ENCODE assay signal across 12 mouse cellular contexts in the genomic region with DNA sequence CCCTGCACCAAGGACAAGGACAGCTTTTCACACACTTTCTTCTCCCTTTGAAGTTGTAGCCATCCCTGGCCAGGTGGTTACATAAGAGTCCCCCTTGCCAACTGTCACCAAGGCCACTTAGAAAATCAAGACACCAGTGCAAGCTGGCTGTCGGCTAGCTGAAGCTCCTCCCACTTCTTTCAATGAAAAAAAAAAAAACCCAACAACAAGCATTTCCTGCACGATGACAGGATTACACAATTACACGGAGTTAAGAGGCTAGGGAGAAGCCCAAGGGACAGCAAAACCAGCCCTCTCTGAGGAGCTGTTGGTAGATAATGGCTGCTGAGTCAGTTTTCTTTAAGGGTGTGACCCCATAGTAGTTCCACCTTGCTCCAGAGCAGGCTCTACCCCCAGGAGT. TPM values are rescaled to one million over a fixed set of nuclear protein-coding genes. Genes with fewer than 3 reads are reported as not detected.
DNase-seq lines count a peak whose midpoint lies in the region; ATAC-seq and TF ChIP-seq lines count a peak whose summit lies in the region.
"Had no signal": no experiment of that assay in that cellular context is flagged by ENCODE, and none has a peak within 500 bp of the region (broad histone marks: within the 10 kb centered on the region; RNA-seq: fewer than 3 reads in every experiment).

No protein-coding gene starts in this region.

- peak; percentile 91 for ATAC-seq in common myeloid progenitor, adult 5-6 weeks (replicated peaks; ENCODE audit: low read depth, poor library complexity, severe bottlenecking)
- ATAC-seq in liver, embryonic 16.5 days (ENCODE audit: low read depth) = peak; percentile 76

- no peaks in the 10 kb centered on the region for H3K79me2 ChIP-seq in CH12.LX (replicated peaks; ENCODE audit: control insufficient read depth, extremely low read depth, insufficient read depth, poor library complexity, severe bottlenecking)

- peaks cover 5% of the 10 kb centered on the region for H3K9me3 ChIP-seq in CH12.LX (replicated peaks; ENCODE audit: low read length)
- no peaks in the 10 kb centered on the region for H3K9me3 ChIP-seq in liver, embryonic 16.5 days (replicated peaks; ENCODE audit: control insufficient read depth, low read length)

- WGBS in liver, embryonic 16.5 days (ENCODE audit: insufficient replicate concordance) = 3% methylated on average over 3 of the region's 3 CpGs
- 10% methylated on average over 3 of the region's 3 CpGs for WGBS in cerebellum, adult 2 months

- no peak overlapping the region for H3K27ac ChIP-seq in CH12.LX (ENCODE audit: insufficient read depth, low read depth)
- H3K27ac ChIP-seq in liver, embryonic 16.5 days (ENCODE audit: low read length) = peak overlapping the region; percentile 17; the same call in 1 of the 2 replicates
- H3K27ac ChIP-seq in cerebellum, adult 2 months (ENCODE audit: insufficient read depth, low read length) = no peak overlapping the region
- H3K27ac ChIP-seq: embryonic facial prominence, embryonic 12.5 days had no signal

- DNase-seq in 3T3-L1 (ENCODE audit: low read depth, low spot score) (peak; percentile 45), CH12.LX (ENCODE audit: extremely low read depth) (no peak)
- DNase-seq in layer of hippocampus, postnatal 14 days (ENCODE audit: low spot score in 2 of 2) = no peak
- DNase-seq in left cerebral cortex, postnatal 10 days (ENCODE audit: extremely low spot score in 1 of 2, low spot score in 2 of 2) = no peak
- no peak for DNase-seq in retina, embryonic 14.5 days (ENCODE audit: low spot score)
- no peak for DNase-seq in cerebellum, adult 2 months
- DNase-seq: spleen, adult 18-20 months; thymus, postnatal 36 days had no signal

- H3K4me1 ChIP-seq in CH12.LX (ENCODE audit: control insufficient read depth in 1 of 2, insufficient read depth in 2 of 2) = peaks cover 0 to 14% of the 10 kb centered on the region in 2 experiments; a peak in 2 of 4 replicates
- H3K4me1 ChIP-seq in liver, embryonic 16.5 days (ENCODE audit: control insufficient read depth, low read depth, low read length) = peaks cover 19% of the 10 kb centered on the region
- no peaks in the 10 kb centered on the region for H3K4me1 ChIP-seq in cerebellum, adult 2 months (ENCODE audit: control insufficient read depth, insufficient read depth, low read length)
- H3K4me1 ChIP-seq: embryonic facial prominence, embryonic 12.5 days had no signal

- in situ Hi-C loops in CH12.LX (cut with MboI; ENCODE audit: low pct_ligation_motif_present, low pct_unique_long_range_greater_than_20kb, low sequenced_read_pairs) = no loop called here

- H3K36me3 ChIP-seq in CH12.LX (replicated peaks in 1 of 2; ENCODE audit: control insufficient read depth in 1 of 2, insufficient read depth in 1 of 2, low read length in 1 of 2) = no peaks in the 10 kb centered on the region
- H3K36me3 ChIP-seq in liver, embryonic 16.5 days (ENCODE audit: control insufficient read depth, insufficient read depth) = no peaks in the 10 kb centered on the region
- H3K36me3 ChIP-seq: embryonic facial prominence, embryonic 12.5 days had no signal

- TF ChIP-seq EP300 in CH12.LX (IDR thresholded peaks at IDR 0.05; ENCODE audit: low read length) = no peak

- peaks cover 32% of the 10 kb centered on the region for H3K27me3 ChIP-seq in CH12.LX (replicated peaks)
- no peaks in the 10 kb centered on the region for H3K27me3 ChIP-seq in liver, embryonic 16.5 days (ENCODE audit: control insufficient read depth, insufficient read depth, low read depth, low read length)
- H3K27me3 ChIP-seq in cerebellum, adult 2 months (ENCODE audit: control insufficient read depth, insufficient read depth, low read length) = no peaks in the 10 kb centered on the region

- H3K4me2 ChIP-seq in CH12.LX (ENCODE audit: insufficient read depth, low read depth, poor library complexity, severe bottlenecking) = no peak overlapping the region
- H3K4me2 ChIP-seq in liver, embryonic 16.5 days (ENCODE audit: low read depth, low read length) = peak overlapping the region; percentile 21
- H3K4me2 ChIP-seq: embryonic facial prominence, embryonic 12.5 days; midbrain, embryonic 11.5 days had no signal

- H3K9ac ChIP-seq in CH12.LX (ENCODE audit: insufficient read depth, low read depth) = no peak overlapping the region
- H3K9ac ChIP-seq in liver, embryonic 16.5 days (ENCODE audit: low read depth, low read length) = no peak overlapping the region
- H3K9ac ChIP-seq: embryonic facial prominence, embryonic 12.5 days had no signal

- TF ChIP-seq POLR2A in CH12.LX (IDR thresholded peaks at IDR 0.05; ENCODE audit: low read depth, low read length) = no peak
- TF ChIP-seq POLR2A in cerebellum, adult 2 months (IDR thresholded peaks at IDR 0.05; ENCODE audit: borderline replicate concordance, insufficient read depth, low read length) = no peak

- intact Hi-C loops in left cerebral cortex, postnatal 10 days (cut with DNase I) = no loop called here

- TF ChIP-seq CTCF in CH12.LX (conservative IDR thresholded peaks at IDR 0.05 in 1 of 2, IDR thresholded peaks at IDR 0.05 in 1 of 2; ENCODE audit: low read depth in 2 of 2, low read length in 2 of 2) = no peak
- TF ChIP-seq CTCF in cerebellum, adult 2 months (IDR thresholded peaks at IDR 0.05; ENCODE audit: borderline replicate concordance, insufficient read depth, low read depth, low read length) = no peak

- no peak overlapping the region for H3K4me3 ChIP-seq in CH12.LX (replicated peaks in 1 of 3; ENCODE audit: low read depth in 2 of 3, low read length in 2 of 3, poor library complexity in 1 of 3)
- H3K4me3 ChIP-seq in liver, embryonic 16.5 days (ENCODE audit: low read depth, low read length) = no peak overlapping the region
- H3K4me3 ChIP-seq in cerebellum, adult 2 months (replicated peaks; ENCODE audit: insufficient read depth, low read depth, low read length) = no peak overlapping the region
- H3K4me3 ChIP-seq: embryonic facial prominence, embryonic 12.5 days had no signal

- dilution Hi-C loops in CH12.LX (cut with MboI; ENCODE audit: extremely low pct_ligation_motif_present, extremely low pct_unique_long_range_greater_than_20kb, low sequenced_read_pairs) = no loop called here

- no peak for TF ChIP-seq RAD21 in CH12.LX (IDR thresholded peaks at IDR 0.05; ENCODE audit: low read depth, low read length)

TF ChIP-seq in CH12.LX, 34 proteins besides CTCF, POLR2A, EP300 and RAD21:
- peak; percentile 70 for TF ChIP-seq ZNF384 (IDR thresholded peaks at IDR 0.05; ENCODE audit: low read depth, low read length)
- no peak for TF ChIP-seq SIN3A (IDR thresholded peaks at IDR 0.05; ENCODE audit: low read length)

RNA-seq across cellular contexts. Expression of gene Med9, which starts 6.6 kb away (rescaled TPM):
- 32.9 and 35.5 TPM in 2 replicates for total RNA-seq in CH12.LX (2012; rRNA removed)
- total RNA-seq in CH12.LX (2014; rRNA removed) = 36.8 and 43.3 TPM in 2 replicates
- 35.1 and 41.6 TPM in 2 replicates for polyA plus RNA-seq in CH12.LX (2012; ENCODE audit: insufficient read length, low read depth)
- 28.1 and 29.6 TPM in 2 replicates for total RNA-seq in common myeloid progenitor, adult 5-6 weeks (2017)
- polyA plus RNA-seq in liver, embryonic 16.5 days (2015; fragmentation: Nextera tagmentation; extraction: Ambion mirVana) = 17.6 and 17.7 TPM in 2 replicates
- total RNA-seq in layer of hippocampus, postnatal 14 days (2021) = 10 to 100 TPM; 30.2 to 31.9 TPM
- 10 to 100 TPM; 29.3 to 29.9 TPM for total RNA-seq in left cerebral cortex, postnatal 10 days (2021)
- polyA plus RNA-seq in cerebellum, adult 2 months (2012; rRNA removed) = 36.7 and 37.8 TPM in 2 replicates

RNA-seq across cellular contexts. Expression of gene Rasd1, which starts 23.4 kb away (rescaled TPM):
- 0.17 and 0.30 TPM in 2 replicates for total RNA-seq in CH12.LX (2012; rRNA removed)
- total RNA-seq in CH12.LX (2014; rRNA removed) = 0.13 and 0.14 TPM in 2 replicates
- polyA plus RNA-seq in CH12.LX (2012; ENCODE audit: insufficient read length, low read depth) = 0.15 TPM in 1 of 2 replicates, not detected in the other
- total RNA-seq in common myeloid progenitor, adult 5-6 weeks (2017) = 0.91 and 1.2 TPM in 2 replicates
- polyA plus RNA-seq in liver, embryonic 16.5 days (2015; fragmentation: Nextera tagmentation; extraction: Ambion mirVana) = 1.6 and 1.7 TPM in 2 replicates
- total RNA-seq in layer of hippocampus, postnatal 14 days (2021) = 10 to 100 TPM; 51.3 to 56.5 TPM
- total RNA-seq in left cerebral cortex, postnatal 10 days (2021) = 1 to 10 TPM; 2.4 to 4.6 TPM
- polyA plus RNA-seq in cerebellum, adult 2 months (2012; rRNA removed) = 5.1 and 5.2 TPM in 2 replicates

Comparison
In these comparisons a context has a peak if more than half of its experiments do, and no peak if none do; other contexts are left out.
1. RNA of gene Rasd1, which starts 23.4 kb away (total RNA-seq): 51.3 to 56.5 TPM in layer of hippocampus, postnatal 14 days; 2.4 to 4.6 TPM in left cerebral cortex, postnatal 10 days, 0.91 to 1.2 TPM in common myeloid progenitor, adult 5-6 weeks and 0.13 to 0.30 TPM in CH12.LX; every median in the first group is over 4 times any median in the second.